Mouse (Mus musculus) heart, embryonic 14.5 days (tissue): ENCODE measurements around the gene Krtap19-4. TPM values are rescaled to one million over a fixed set of nuclear protein-coding genes. Genes with fewer than 3 reads are reported as not detected.

Experiments used
- ATAC-seq: fragments of 200-750 bp; cut with Nextera tagmentation; 2 replicates; pipeline ENCODE4 v1.8.0; 2017; ENCODE audit warnings: low read depth, moderate TSS enrichment; ENCODE audit not compliant: insufficient number of reproducible peaks, insufficient read depth, low FRiP score
- H3K27ac ChIP-seq, 2 experiments: fragments of 200-500 bp in 1 of 2; fragments of 300-500 bp in 1 of 2; sonication (generic) in 1 of 2; replicated peaks in 1 of 2; 2 replicates each; pipeline ENCODE4 v1.5.1; 2012 to 2014; ENCODE audit warnings: low read depth in 2 of 2, low read length in 2 of 2, control low read depth in 1 of 2, mild to moderate bottlenecking in 1 of 2, mixed read lengths in 1 of 2; ENCODE audit not compliant: control insufficient read depth in 1 of 2, insufficient read depth in 1 of 2
- H3K27me3 ChIP-seq: fragments of 300-500 bp; sonication (generic); 2 replicates; pipeline ENCODE4 v1.6.1; 2014; ENCODE audit warnings: mild to moderate bottlenecking, low read length, control low read depth; ENCODE audit not compliant: control insufficient read depth, insufficient read depth
- H3K36me3 ChIP-seq: fragments of 300-500 bp; sonication (generic); 2 replicates; pipeline ENCODE4 v1.6.1; 2014; ENCODE audit warnings: mild to moderate bottlenecking, control low read depth, low read length, mixed read lengths; ENCODE audit not compliant: control insufficient read depth, insufficient read depth
- H3K4me1 ChIP-seq, 2 experiments: fragments of 200-500 bp in 1 of 2; fragments of 300-500 bp in 1 of 2; sonication (generic) in 1 of 2; 2 replicates each; pipeline ENCODE4 v1.6.1; 2012 to 2014; ENCODE audit warnings: low read length in 2 of 2, control low read depth in 1 of 2, mixed read lengths in 1 of 2; ENCODE audit not compliant: control insufficient read depth in 2 of 2, insufficient read depth in 2 of 2
- H3K4me2 ChIP-seq: fragments of 300-500 bp; sonication (generic); 2 replicates; pipeline ENCODE4 v1.6.1; 2014; ENCODE audit warnings: mild to moderate bottlenecking, low read length
- H3K4me3 ChIP-seq, 2 experiments: fragments of 200-500 bp in 1 of 2; fragments of 300-500 bp in 1 of 2; sonication (generic) in 1 of 2; 2 replicates each; pipeline ENCODE4 v1.5.1; 2012 to 2014; ENCODE audit warnings: low read length in 2 of 2, mild to moderate bottlenecking in 2 of 2, control low read depth in 1 of 2, low read depth in 1 of 2, moderate library complexity in 1 of 2; ENCODE audit not compliant: control insufficient read depth in 1 of 2, insufficient read depth in 1 of 2
- H3K9ac ChIP-seq: fragments of 300-500 bp; sonication (generic); 2 replicates; pipeline ENCODE4 v1.6.1; 2014; ENCODE audit warnings: mild to moderate bottlenecking, low read length
- H3K9me3 ChIP-seq: fragments of 300-500 bp; sonication (generic); 2 replicates; pipeline ENCODE4 v1.6.1; 2016; ENCODE audit warnings: low read length, control low read depth; ENCODE audit not compliant: control insufficient read depth
- WGBS: fragments of 180-500 bp; shearing (Covaris S2); extraction: QIAGEN DNeasy Blood & Tissue Kit; methylation state at CpG from one replicate; pipeline ENCODE4 v1.1.7; 2014; 5-methylcytosine and 5-hydroxymethylcytosine counted together
- polyA plus RNA-seq: library from polyadenylated mRNA; unstranded; fragments of >200 nt; fragmentation: Nextera tagmentation; extraction: Ambion mirVana; gene quantifications from 2 replicates; pipeline ENCODE4 v1.2.1, GENCODE M21; 2014

Krtap19-4 gene
- not detected in 2 replicates for polyA plus RNA-seq

- Histone ChIP-seq H3K9me3 (no peaks in the 10 kb centered on the region), H3K36me3 (no peaks in the 10 kb centered on the region), H3K9ac (no peak within 1 kb of the TSS), H3K27ac (no peak within 1 kb of the TSS), H3K4me3 (no peak within 1 kb of the TSS), H3K4me2 (no peak within 1 kb of the TSS), H3K27me3 (no peaks in the 10 kb centered on the region), H3K4me1 (no peaks in the 10 kb centered on the region)
- no peak for ATAC-seq
- 74% methylated on average over 5 of the region's 5 CpGs for WGBS
Observed at GRCm38 (mm10) chr16:88884989-88885388, at the start of gene Krtap19-4. Krtap19-4 (minus strand) TSS chr16:88885089.

GRCm38 (mm10) chr16:88932165-88932564 is 47.3 kb upstream of the Krtap19-4 start, which contains the start of gene Krtap19-9b:
Krtap19-9b (minus strand) TSS chr16:88932265.
- ATAC-seq: no peak
- H3K36me3 ChIP-seq: no peaks in the 10 kb centered on the region
- no peaks in the 10 kb centered on the region for H3K9me3 ChIP-seq
- H3K4me1 ChIP-seq: no peaks in the 10 kb centered on the region
- H3K27me3 ChIP-seq: no peaks in the 10 kb centered on the region
- H3K4me2 ChIP-seq: no peak within 1 kb of the TSS
- no peak within 1 kb of the TSS for H3K27ac ChIP-seq
- H3K4me3 ChIP-seq: no peak within 1 kb of the TSS
- no peak within 1 kb of the TSS for H3K9ac ChIP-seq
- 78% methylated on average over 3 of the region's 3 CpGs for WGBS

GRCm38 (mm10) chr16:88896357-88896756 is 11.5 kb upstream of the Krtap19-4 start, which contains the start of gene Krtap19-5:
Krtap19-5 (minus strand) TSS chr16:88896457.
- no peaks in the 10 kb centered on the region for H3K9me3 ChIP-seq
- ATAC-seq: no peak
- WGBS: 90% methylated on average over 6 of the region's 6 CpGs
- H3K4me1 ChIP-seq: no peaks in the 10 kb centered on the region
- H3K9ac ChIP-seq: no peak within 1 kb of the TSS
- H3K4me2 ChIP-seq: no peak within 1 kb of the TSS
- H3K4me3 ChIP-seq: no peak within 1 kb of the TSS
- H3K36me3 ChIP-seq: no peaks in the 10 kb centered on the region
- no peaks in the 10 kb centered on the region for H3K27me3 ChIP-seq
- no peak within 1 kb of the TSS for H3K27ac ChIP-seq

GRCm38 (mm10) chr16:88886870-88887269 is 2.0 kb upstream of the Krtap19-4 start:
- no peak for ATAC-seq
- H3K27ac ChIP-seq: no peak overlapping the region
- H3K36me3 ChIP-seq: no peaks in the 10 kb centered on the region
- H3K9ac ChIP-seq: no peak overlapping the region
- no peaks in the 10 kb centered on the region for H3K27me3 ChIP-seq
- H3K9me3 ChIP-seq: no peaks in the 10 kb centered on the region
- 75% methylated on average over 6 of the region's 6 CpGs for WGBS
- no peaks in the 10 kb centered on the region for H3K4me1 ChIP-seq
- no peak overlapping the region for H3K4me2 ChIP-seq
- no peak overlapping the region for H3K4me3 ChIP-seq

GRCm38 (mm10) chr16:88877938-88878337 is 7.0 kb downstream of the Krtap19-4 start, which contains the start of gene Krtap19-3:
Krtap19-3 (minus strand) TSS chr16:88878038.
- 86% methylated on average over 2 of the region's 2 CpGs for WGBS
- Histone ChIP-seq H3K4me3 (no peak within 1 kb of the TSS), H3K9ac (no peak within 1 kb of the TSS), H3K27me3 (no peaks in the 10 kb centered on the region), H3K4me2 (no peak within 1 kb of the TSS), H3K4me1 (no peaks in the 10 kb centered on the region), H3K9me3 (no peaks in the 10 kb centered on the region), H3K36me3 (no peaks in the 10 kb centered on the region), H3K27ac (no peak within 1 kb of the TSS)
- no peak for ATAC-seq

GRCm38 (mm10) chr16:88874169-88874568 is 10.7 kb downstream of the Krtap19-4 start, which contains the start of gene Krtap19-2:
Krtap19-2 (minus strand) TSS chr16:88874269.
- H3K9ac ChIP-seq: no peak within 1 kb of the TSS
- 92% methylated on average over 3 of the region's 3 CpGs for WGBS
- no peaks in the 10 kb centered on the region for H3K27me3 ChIP-seq
- H3K4me2 ChIP-seq: no peak within 1 kb of the TSS
- H3K4me3 ChIP-seq: no peak within 1 kb of the TSS
- H3K36me3 ChIP-seq: no peaks in the 10 kb centered on the region
- H3K4me1 ChIP-seq: no peaks in the 10 kb centered on the region
- H3K9me3 ChIP-seq: no peaks in the 10 kb centered on the region
- ATAC-seq: no peak
- H3K27ac ChIP-seq: no peak within 1 kb of the TSS

GRCm38 (mm10) chr16:88869311-88869710 is 15.6 kb downstream of the Krtap19-4 start, which contains the start of gene Krtap19-1:
Krtap19-1 (minus strand) TSS chr16:88869411.
- Histone ChIP-seq H3K4me1 (no peaks in the 10 kb centered on the region), H3K27ac (no peak within 1 kb of the TSS), H3K36me3 (no peaks in the 10 kb centered on the region), H3K9me3 (no peaks in the 10 kb centered on the region), H3K4me3 (no peak within 1 kb of the TSS), H3K27me3 (no peaks in the 10 kb centered on the region), H3K9ac (no peak within 1 kb of the TSS), H3K4me2 (no peak within 1 kb of the TSS)
- WGBS: 82% methylated on average over 6 of the region's 6 CpGs
- no peak for ATAC-seq

- Histone ChIP-seq H3K9ac (no peak overlapping the region), H3K4me2 (no peak overlapping the region), H3K9me3 (no peaks in the 10 kb centered on the region), H3K4me1 (no peaks in the 10 kb centered on the region), H3K4me3 (no peak overlapping the region), H3K27me3 (no peaks in the 10 kb centered on the region), H3K36me3 (no peaks in the 10 kb centered on the region), H3K27ac (no peak overlapping the region)
- WGBS: 77% methylated on average over 4 of the region's 4 CpGs
- no peak for ATAC-seq
Observed at GRCm38 (mm10) chr16:88864887-88865407, 19.9 kb downstream of the Krtap19-4 start.
